ENCODE assay signal across 9 mouse cellular contexts in genomic region chr1:91365816-91366214, GRCm38 (mm10). TPM values are rescaled to one million over a fixed set of nuclear protein-coding genes. Genes with fewer than 3 reads are reported as not detected.
DNase-seq lines count a peak whose midpoint lies in the region; ATAC-seq and TF ChIP-seq lines count a peak whose summit lies in the region.
"Had no signal": no experiment of that assay in that cellular context is flagged by ENCODE, and none has a peak within 500 bp of the region (broad histone marks: within the 10 kb centered on the region; RNA-seq: fewer than 3 reads in every experiment).

No protein-coding gene starts in this region.

- no peaks in the 10 kb centered on the region for H3K36me3 ChIP-seq in liver, adult 2 months (ENCODE audit: control insufficient read depth, insufficient read depth, low read length)
- H3K36me3 ChIP-seq in forebrain, embryonic 10.5 days (replicated peaks): peaks cover 19% of the 10 kb centered on the region
- peaks cover 15% of the 10 kb centered on the region for H3K36me3 ChIP-seq in limb, embryonic 12.5 days
- no peaks in the 10 kb centered on the region; the same call in 1 of the 2 replicates for H3K36me3 ChIP-seq in neural tube, embryonic 14.5 days (ENCODE audit: control insufficient read depth, insufficient read depth, low read length)

- DNase-seq in liver, adult 2 months (ENCODE audit: extremely low read depth, low read depth, low spot score): no peak
- no peak for DNase-seq in liver
- no peak for DNase-seq in forebrain, embryonic 10.5 days (ENCODE audit: extremely low spot score, low spot score)
- no peak for DNase-seq in right cerebral cortex, postnatal 36 days (ENCODE audit: low spot score in 2 of 2)
- no peak for DNase-seq in left cerebral cortex, postnatal 25 days (ENCODE audit: low spot score in 2 of 2)
- no peak for DNase-seq in right cerebral cortex, postnatal 14 days
- DNase-seq: layer of hippocampus, adult 9-11 months had no signal

- H3K27me3 ChIP-seq in liver, adult 2 months (ENCODE audit: control insufficient read depth, insufficient read depth, low read length): 0 out of 2 replicates have a peak, but pooled peaks cover 2% of the 10 kb centered on the region
- H3K27me3 ChIP-seq in forebrain, embryonic 10.5 days (ENCODE audit: poor library complexity, severe bottlenecking): peaks cover 36% of the 10 kb centered on the region
- H3K27me3 ChIP-seq in limb, embryonic 12.5 days: peaks cover 23% of the 10 kb centered on the region
- H3K27me3 ChIP-seq in neural tube, embryonic 14.5 days (ENCODE audit: control insufficient read depth, insufficient read depth, low read length): peaks cover 5% of the 10 kb centered on the region; the same call in 1 of the 2 replicates

- no peak overlapping the region for H3K27ac ChIP-seq in liver, adult 2 months (replicated peaks; ENCODE audit: insufficient read depth, low read depth, low read length)
- H3K27ac ChIP-seq in forebrain, embryonic 10.5 days: peak overlapping the region; percentile 81; the same call in 1 of the 2 replicates
- H3K27ac ChIP-seq in limb, embryonic 12.5 days: no peak overlapping the region
- H3K27ac ChIP-seq in neural tube, embryonic 14.5 days (ENCODE audit: low read depth, low read length): no peak overlapping the region

- peaks cover 4% of the 10 kb centered on the region; the same call in 1 of the 2 replicates for H3K9me3 ChIP-seq in forebrain, embryonic 10.5 days
- peaks cover 5% of the 10 kb centered on the region for H3K9me3 ChIP-seq in limb, embryonic 12.5 days
- no peaks in the 10 kb centered on the region for H3K9me3 ChIP-seq in neural tube, embryonic 14.5 days (ENCODE audit: control insufficient read depth, low read length)

- H3K4me2 ChIP-seq in limb, embryonic 12.5 days: peak overlapping the region; percentile 90
- H3K4me2 ChIP-seq in neural tube, embryonic 14.5 days (ENCODE audit: low read depth, low read length): peak overlapping the region; percentile 51; the same call in 1 of the 2 replicates

- no peaks in the 10 kb centered on the region for H3K79me2 ChIP-seq in liver, adult 2 months (ENCODE audit: control insufficient read depth, insufficient read depth, low read length)

- intact Hi-C loops in left cerebral cortex, postnatal 25 days (cut with DNase I): no loop called here

- 52% methylated on average over 8 of the region's 8 CpGs for WGBS in liver, adult 2 months
- 30% methylated on average over 8 of the region's 8 CpGs for WGBS in forebrain, embryonic 10.5 days
- 24% methylated on average over 8 of the region's 8 CpGs for WGBS in limb, embryonic 12.5 days
- WGBS in neural tube, embryonic 14.5 days: 29% methylated on average over 8 of the region's 8 CpGs

- peaks cover 3% of the 10 kb centered on the region; the same call in 1 of the 2 replicates for H3K4me1 ChIP-seq in liver, adult 2 months (ENCODE audit: control insufficient read depth, insufficient read depth, low read length)
- H3K4me1 ChIP-seq in forebrain, embryonic 10.5 days: peaks cover 21% of the 10 kb centered on the region
- peaks cover 14% of the 10 kb centered on the region; the same call in 1 of the 2 replicates for H3K4me1 ChIP-seq in limb, embryonic 12.5 days (replicated peaks)
- H3K4me1 ChIP-seq in neural tube, embryonic 14.5 days (ENCODE audit: control insufficient read depth, insufficient read depth, low read length): no peaks in the 10 kb centered on the region

- no peak for TF ChIP-seq CTCF in liver, adult 2 months (IDR thresholded peaks at IDR 0.05; ENCODE audit: low read depth, low read length)

- no peak for TF ChIP-seq POLR2A in liver, adult 2 months (IDR thresholded peaks at IDR 0.05; ENCODE audit: extremely low read depth, insufficient read depth, low read length)

- no peak overlapping the region for H3K4me3 ChIP-seq in liver, adult 2 months (ENCODE audit: insufficient read depth, low read depth, low read length)
- peak overlapping the region; percentile 65 for H3K4me3 ChIP-seq in forebrain, embryonic 10.5 days
- peak overlapping the region; percentile 45 for H3K4me3 ChIP-seq in limb, embryonic 12.5 days (replicated peaks)
- peak overlapping the region; percentile 21; the same call in 1 of the 2 replicates for H3K4me3 ChIP-seq in neural tube, embryonic 14.5 days (ENCODE audit: low read depth, low read length)

- no peak for ATAC-seq in limb, embryonic 12.5 days (ENCODE audit: insufficient number of reproducible peaks, insufficient read depth, low FRiP score, low TSS enrichment, low read depth)
- ATAC-seq in neural tube, embryonic 14.5 days (ENCODE audit: low read depth): no peak

- H3K9ac ChIP-seq in liver, adult 2 months (ENCODE audit: low read depth, low read length): peak overlapping the region; percentile 33; the same call in 1 of the 2 replicates
- peak overlapping the region; percentile 66 for H3K9ac ChIP-seq in limb, embryonic 12.5 days (replicated peaks)
- no peak overlapping the region for H3K9ac ChIP-seq in neural tube, embryonic 14.5 days (replicated peaks; ENCODE audit: low read depth, low read length)

RNA-seq across cellular contexts. Expression of gene Erfe, which starts 0.4 kb away (rescaled TPM):
- not detected in 2 replicates for total RNA-seq in liver, adult 2 months (2014; rRNA removed)
- polyA plus RNA-seq in liver, adult 2 months (2012; rRNA removed): not detected in 2 replicates
- polyA plus RNA-seq in forebrain, embryonic 10.5 days (2016; fragmentation: Nextera tagmentation; extraction: Ambion mirVana): 1.1 and 1.6 TPM in 2 replicates
- polyA plus RNA-seq in limb, embryonic 12.5 days (2016; fragmentation: Nextera tagmentation; extraction: Ambion mirVana): 1.5 and 1.6 TPM in 2 replicates
- polyA plus RNA-seq in neural tube, embryonic 14.5 days (2014; fragmentation: Nextera tagmentation; extraction: Ambion mirVana): 0.17 TPM in 1 of 2 replicates, not detected in the other
- total RNA-seq in left cerebral cortex, postnatal 25 days (2021): under 1 TPM; 0.44 to 0.85 TPM

RNA-seq across cellular contexts. Expression of gene Klhl30, which starts 15.0 kb away (rescaled TPM):
- total RNA-seq in liver, adult 2 months (2014; rRNA removed): not detected in 2 replicates
- 0.02 TPM in 1 of 2 replicates, not detected in the other for polyA plus RNA-seq in liver, adult 2 months (2012; rRNA removed)
- 0.11 and 0.14 TPM in 2 replicates for polyA plus RNA-seq in forebrain, embryonic 10.5 days (2016; fragmentation: Nextera tagmentation; extraction: Ambion mirVana)
- 0.82 and 0.84 TPM in 2 replicates for polyA plus RNA-seq in limb, embryonic 12.5 days (2016; fragmentation: Nextera tagmentation; extraction: Ambion mirVana)
- 0.17 TPM in 1 of 2 replicates, not detected in the other for polyA plus RNA-seq in neural tube, embryonic 14.5 days (2014; fragmentation: Nextera tagmentation; extraction: Ambion mirVana)
- under 1 TPM in 1 of 2 experiments, not detected in 1; 0.16 TPM for total RNA-seq in left cerebral cortex, postnatal 25 days (2021)

RNA-seq across cellular contexts. Expression of gene Ilkap, which starts 32.8 kb away (rescaled TPM):
- 50.3 and 54.7 TPM in 2 replicates for total RNA-seq in liver, adult 2 months (2014; rRNA removed)
- polyA plus RNA-seq in liver, adult 2 months (2012; rRNA removed): 25.2 and 32.0 TPM in 2 replicates
- polyA plus RNA-seq in forebrain, embryonic 10.5 days (2016; fragmentation: Nextera tagmentation; extraction: Ambion mirVana): 168 and 176 TPM in 2 replicates
- polyA plus RNA-seq in limb, embryonic 12.5 days (2016; fragmentation: Nextera tagmentation; extraction: Ambion mirVana): 178 and 186 TPM in 2 replicates
- 145 and 150 TPM in 2 replicates for polyA plus RNA-seq in neural tube, embryonic 14.5 days (2014; fragmentation: Nextera tagmentation; extraction: Ambion mirVana)
- total RNA-seq in left cerebral cortex, postnatal 25 days (2021): 10 to 100 TPM; 59.7 to 61.7 TPM

RNA-seq across cellular contexts. Expression of gene Espnl, which starts 43.9 kb away (rescaled TPM):
- 0.20 TPM in 1 of 2 replicates, not detected in the other for total RNA-seq in liver, adult 2 months (2014; rRNA removed)
- 0.01 and 0.09 TPM in 2 replicates for polyA plus RNA-seq in liver, adult 2 months (2012; rRNA removed)
- 0.04 TPM in 1 of 2 replicates, not detected in the other for polyA plus RNA-seq in forebrain, embryonic 10.5 days (2016; fragmentation: Nextera tagmentation; extraction: Ambion mirVana)
- 0.08 TPM in 2 replicates for polyA plus RNA-seq in limb, embryonic 12.5 days (2016; fragmentation: Nextera tagmentation; extraction: Ambion mirVana)
- polyA plus RNA-seq in neural tube, embryonic 14.5 days (2014; fragmentation: Nextera tagmentation; extraction: Ambion mirVana): 0.10 and 0.11 TPM in 2 replicates
- under 1 TPM; 0.14 to 0.27 TPM for total RNA-seq in left cerebral cortex, postnatal 25 days (2021)

RNA-seq across cellular contexts. Expression of gene Hes6, which starts 48.0 kb away (rescaled TPM):
- 64.6 and 97.0 TPM in 2 replicates for total RNA-seq in liver, adult 2 months (2014; rRNA removed)
- 107 and 112 TPM in 2 replicates for polyA plus RNA-seq in liver, adult 2 months (2012; rRNA removed)
- polyA plus RNA-seq in forebrain, embryonic 10.5 days (2016; fragmentation: Nextera tagmentation; extraction: Ambion mirVana): 156 and 177 TPM in 2 replicates
- 121 and 127 TPM in 2 replicates for polyA plus RNA-seq in limb, embryonic 12.5 days (2016; fragmentation: Nextera tagmentation; extraction: Ambion mirVana)
- polyA plus RNA-seq in neural tube, embryonic 14.5 days (2014; fragmentation: Nextera tagmentation; extraction: Ambion mirVana): 100 and 101 TPM in 2 replicates
- 10 to 100 TPM; 12.4 to 13.1 TPM for total RNA-seq in left cerebral cortex, postnatal 25 days (2021)
